Mouse (Mus musculus) midbrain, embryonic 13.5 days (tissue): ENCODE measurements around the gene Gadd45gip1. TPM values are rescaled to one million over a fixed set of nuclear protein-coding genes. Genes with fewer than 3 reads are reported as not detected.

Source experiments
- ATAC-seq: fragments of 200-750 bp; cut with Nextera tagmentation; 2 replicates; pipeline ENCODE4 v1.8.0; 2017; ENCODE audit warnings: mild to moderate bottlenecking, moderate TSS enrichment, moderate library complexity
- H3K27ac ChIP-seq: fragments of 300-500 bp; sonication (generic); 2 replicates; pipeline ENCODE4 v1.5.1; 2015; ENCODE audit warnings: inconsistent platforms, mild to moderate bottlenecking, moderate library complexity
- H3K27me3 ChIP-seq: fragments of 300-500 bp; sonication (generic); 2 replicates; pipeline ENCODE4 v1.6.1; 2015; ENCODE audit warnings: mild to moderate bottlenecking, inconsistent platforms
- H3K36me3 ChIP-seq: fragments of 300-500 bp; sonication (generic); 2 replicates; pipeline ENCODE4 v1.6.1; 2015; ENCODE audit warnings: mild to moderate bottlenecking, inconsistent platforms
- H3K4me1 ChIP-seq: fragments of 300-500 bp; sonication (generic); replicated peaks from 2 replicates; pipeline ENCODE4 v1.6.1; 2015; ENCODE audit warnings: inconsistent platforms
- H3K4me2 ChIP-seq: fragments of 300-500 bp; sonication (generic); replicated peaks from 2 replicates; pipeline ENCODE4 v1.6.1; 2015; ENCODE audit warnings: moderate library complexity, mild to moderate bottlenecking, inconsistent platforms
- H3K4me3 ChIP-seq: fragments of 300-500 bp; sonication (generic); replicated peaks from 2 replicates; pipeline ENCODE4 v1.5.1; 2015; ENCODE audit warnings: mild to moderate bottlenecking, inconsistent platforms
- H3K9ac ChIP-seq: fragments of 300-500 bp; sonication (generic); replicated peaks from 2 replicates; pipeline ENCODE4 v1.6.1; 2015; ENCODE audit warnings: mild to moderate bottlenecking, inconsistent platforms
- H3K9me3 ChIP-seq: fragments of 300-500 bp; sonication (generic); 2 replicates; pipeline ENCODE4 v1.6.1; 2016; ENCODE audit warnings: mild to moderate bottlenecking, inconsistent platforms
- WGBS: fragments of 180-500 bp; shearing (Covaris S2); methylation state at CpG from one replicate; pipeline ENCODE4 v1.1.7; 2015; 5-methylcytosine and 5-hydroxymethylcytosine counted together
- polyA plus RNA-seq: library from polyadenylated mRNA; unstranded; fragments of >200 nt; fragmentation: Nextera tagmentation; extraction: Ambion mirVana; gene quantifications from 2 replicates; pipeline ENCODE4 v1.2.1, GENCODE M21; 2015

The Gadd45gip1 gene
- polyA plus RNA-seq, 1 experiment from 2014 or later, result 34.5 TPM

GRCm38 (mm10) chr8:84834866-84835855 is 3.8 kb downstream of the Gadd45gip1 start:
- WGBS, result 68% methylated on average over 10 of the region's 10 CpGs
- no peaks in the 10 kb centered on the region for H3K9me3 ChIP-seq
- H3K4me2 ChIP-seq, result no peak overlapping the region
- H3K36me3 ChIP-seq, result peaks cover 57% of the 10 kb centered on the region
- peaks cover 37% of the 10 kb centered on the region for H3K4me1 ChIP-seq
- H3K4me3 ChIP-seq, result no peak overlapping the region
- no peaks in the 10 kb centered on the region for H3K27me3 ChIP-seq
- ATAC-seq, result peak; percentile 35; the same call in 1 of the 2 replicates
- peak overlapping the region; percentile 44 for H3K27ac ChIP-seq
- no peak overlapping the region; the same call in 1 of the 2 replicates for H3K9ac ChIP-seq

GRCm38 (mm10) chr8:84837149-84837911 is 6.0 kb downstream of the Gadd45gip1 start:
- Histone ChIP-seq H3K9ac (no peak overlapping the region), H3K4me1 (peaks cover 41% of the 10 kb centered on the region), H3K4me2 (no peak overlapping the region), H3K36me3 (peaks cover 68% of the 10 kb centered on the region), H3K27me3 (no peaks in the 10 kb centered on the region), H3K9me3 (no peaks in the 10 kb centered on the region), H3K4me3 (no peak overlapping the region), H3K27ac (no peak overlapping the region)
- ATAC-seq, result no peak
- WGBS, result 64% methylated on average over 8 of the region's 8 CpGs

- Histone ChIP-seq H3K9me3 (no peaks in the 10 kb centered on the region), H3K36me3 (peaks cover 74% of the 10 kb centered on the region), H3K27ac (no peak overlapping the region), H3K4me1 (peaks cover 42% of the 10 kb centered on the region), H3K27me3 (no peaks in the 10 kb centered on the region), H3K4me3 (no peak overlapping the region), H3K9ac (no peak overlapping the region), H3K4me2 (no peak overlapping the region)
- ATAC-seq, result no peak
- WGBS, result 88% methylated on average over 15 of the region's 15 CpGs
Measured at GRCm38 (mm10) chr8:84837912-84838470, 6.7 kb downstream of the Gadd45gip1 start.

- peaks cover 80% of the 10 kb centered on the region for H3K36me3 ChIP-seq
- 72% methylated on average over 5 of the region's 5 CpGs for WGBS
Measured at GRCm38 (mm10) chr8:84838513-84838912, 7.2 kb downstream of the Gadd45gip1 start.

GRCm38 (mm10) chr8:84839411-84839810 is 8.1 kb downstream of the Gadd45gip1 start:
- Histone ChIP-seq H3K9ac (peak overlapping the region; percentile 94; the same call in 1 of the 2 replicates), H3K4me2 (peak overlapping the region; percentile 80), H3K27me3 (no peaks in the 10 kb centered on the region), H3K4me1 (peaks cover 47% of the 10 kb centered on the region), H3K27ac (no peak overlapping the region), H3K9me3 (no peaks in the 10 kb centered on the region), H3K36me3 (peaks cover 80% of the 10 kb centered on the region), H3K4me3 (peak overlapping the region; percentile 92)
- WGBS, result 92% methylated on average over 2 of the region's 2 CpGs
- no peak for ATAC-seq

More at GRCm38 (mm10) chr8:84838513-84838912, 7.2 kb downstream of the Gadd45gip1 start:
- H3K4me2 ChIP-seq, result no peak overlapping the region
- H3K9me3 ChIP-seq, result no peaks in the 10 kb centered on the region
- no peak for ATAC-seq
- no peak overlapping the region for H3K9ac ChIP-seq
- H3K27me3 ChIP-seq, result no peaks in the 10 kb centered on the region
- peaks cover 42% of the 10 kb centered on the region for H3K4me1 ChIP-seq
- no peak overlapping the region for H3K4me3 ChIP-seq
- H3K27ac ChIP-seq, result no peak overlapping the region

- Histone ChIP-seq H3K4me3 (peak overlapping the region; percentile 92), H3K27ac (peak overlapping the region; percentile 84), H3K36me3 (peaks cover 80% of the 10 kb centered on the region), H3K9me3 (no peaks in the 10 kb centered on the region), H3K27me3 (no peaks in the 10 kb centered on the region), H3K4me2 (peak overlapping the region; percentile 80), H3K9ac (peak overlapping the region; percentile 94), H3K4me1 (peaks cover 49% of the 10 kb centered on the region)
- no peak for ATAC-seq
- 6% methylated on average over 7 of the region's 7 CpGs for WGBS
Measured at GRCm38 (mm10) chr8:84839875-84840247, 8.5 kb downstream of the Gadd45gip1 start.

- H3K36me3 ChIP-seq, result peaks cover 76% of the 10 kb centered on the region
- H3K4me1 ChIP-seq, result peaks cover 51% of the 10 kb centered on the region
- no peaks in the 10 kb centered on the region for H3K27me3 ChIP-seq
- peak within 1 kb of the TSS; percentile 80 for H3K4me2 ChIP-seq
- ATAC-seq, result peak; percentile 97
- WGBS, result under 1% methylated on average over 54 of the region's 55 CpGs
- peak within 1 kb of the TSS; percentile 94 for H3K9ac ChIP-seq
- peak within 1 kb of the TSS; percentile 92 for H3K4me3 ChIP-seq
- no peaks in the 10 kb centered on the region for H3K9me3 ChIP-seq
- peak within 1 kb of the TSS; percentile 84 for H3K27ac ChIP-seq
Measured at GRCm38 (mm10) chr8:84840248-84840999, 9.1 kb downstream of the Gadd45gip1 start, which contains the start of gene Rad23a. Rad23a (minus strand) TSS chr8:84840665.

- peaks cover 65% of the 10 kb centered on the region for H3K36me3 ChIP-seq
- no peak overlapping the region for H3K4me2 ChIP-seq
- H3K27ac ChIP-seq, result no peak overlapping the region
- ATAC-seq, result no peak
- no peak overlapping the region for H3K4me3 ChIP-seq
- H3K9ac ChIP-seq, result no peak overlapping the region
- WGBS, result 76% methylated on average over 1 of the region's 1 CpGs
- H3K9me3 ChIP-seq, result no peaks in the 10 kb centered on the region
- H3K27me3 ChIP-seq, result no peaks in the 10 kb centered on the region
- H3K4me1 ChIP-seq, result peaks cover 51% of the 10 kb centered on the region
Measured at GRCm38 (mm10) chr8:84841514-84841913, 10.2 kb downstream of the Gadd45gip1 start.

GRCm38 (mm10) chr8:84844397-84845070 is 13.2 kb downstream of the Gadd45gip1 start:
- Histone ChIP-seq H3K27me3 (no peaks in the 10 kb centered on the region), H3K9ac (peak overlapping the region; percentile 98; the same call in 1 of the 2 replicates), H3K27ac (no peak overlapping the region), H3K9me3 (no peaks in the 10 kb centered on the region), H3K4me3 (peak overlapping the region; percentile 97), H3K36me3 (peaks cover 38% of the 10 kb centered on the region), H3K4me1 (peaks cover 49% of the 10 kb centered on the region), H3K4me2 (peak overlapping the region; percentile 89)
- ATAC-seq, result no peak
- 89% methylated on average over 9 of the region's 9 CpGs for WGBS

GRCm38 (mm10) chr8:84845355-84846093 is 14.2 kb downstream of the Gadd45gip1 start:
- peak overlapping the region; percentile 98 for H3K9ac ChIP-seq
- H3K9me3 ChIP-seq, result no peaks in the 10 kb centered on the region
- WGBS, result 17% methylated on average over 12 of the region's 12 CpGs
- H3K4me3 ChIP-seq, result peak overlapping the region; percentile 97
- H3K27me3 ChIP-seq, result no peaks in the 10 kb centered on the region
- ATAC-seq, result no peak
- peaks cover 38% of the 10 kb centered on the region for H3K36me3 ChIP-seq
- peak overlapping the region; percentile 88 for H3K27ac ChIP-seq
- peaks cover 44% of the 10 kb centered on the region for H3K4me1 ChIP-seq
- H3K4me2 ChIP-seq, result peak overlapping the region; percentile 89
